Mouse (Mus musculus): ENCODE data around the gene Nub1.

Gene Nub1

DNA sequence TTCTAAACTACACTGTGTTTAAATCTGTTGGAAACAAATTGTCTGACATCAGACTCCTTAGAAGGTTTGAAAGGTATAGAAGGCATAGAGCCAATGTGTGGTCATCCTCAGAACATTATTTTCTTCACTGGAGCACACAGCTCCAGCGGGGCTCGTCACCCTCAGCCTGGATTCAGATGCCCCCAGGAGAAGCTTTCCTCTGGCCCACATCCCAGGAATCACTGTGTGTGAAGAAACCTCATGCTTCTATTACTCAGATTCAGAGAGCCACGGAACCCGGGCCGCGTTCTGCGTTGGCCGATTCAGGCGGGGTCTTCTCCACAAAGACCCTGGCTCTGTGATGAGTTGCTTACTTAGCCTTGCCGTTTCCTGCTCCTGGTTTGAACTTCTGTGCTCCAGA lies 58.6 kb downstream of the Nub1 start:
- DNase-seq: no peak

- no peak for DNase-seq
Observed at GRCm38 (mm10) chr5:24747533-24747932, 62.2 kb downstream of the Nub1 start.

GRCm38 (mm10) chr5:24749731-24750130 lies 64.4 kb downstream of the Nub1 start:
- no peak for DNase-seq

GRCm38 (mm10) chr5:24750321-24751304 lies 65.3 kb downstream of the Nub1 start:
- peak; percentile 93 for DNase-seq

GRCm38 (mm10) chr5:24751305-24752174 lies 66.2 kb downstream of the Nub1 start:
- peak; percentile 80 for DNase-seq

- no peak for DNase-seq
Observed at GRCm38 (mm10) chr5:24752175-24752498, 66.8 kb downstream of the Nub1 start.

GRCm38 (mm10) chr5:24756931-24757330 lies 71.6 kb downstream of the Nub1 start:
- DNase-seq: no peak

DNA sequence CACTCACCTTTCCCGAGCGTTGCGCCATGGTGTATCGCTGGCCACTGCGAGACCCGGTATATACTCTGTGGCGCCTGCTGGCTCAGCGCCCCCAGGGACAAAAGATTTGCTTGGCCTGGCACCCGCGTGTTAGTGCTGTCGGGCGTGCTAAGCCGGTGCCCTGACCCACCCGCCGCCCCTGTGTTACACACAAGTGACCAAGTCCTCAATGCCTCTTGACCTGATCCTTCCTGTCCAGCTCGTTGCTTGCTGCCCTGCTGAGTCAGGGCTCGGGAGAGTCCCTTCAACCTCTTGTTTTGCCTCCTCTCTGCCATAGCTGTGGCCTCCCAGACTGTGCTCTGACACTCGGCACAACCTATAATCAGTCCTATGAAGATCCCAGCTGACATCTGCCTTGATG lies 72.5 kb downstream of the Nub1 start, which contains the start of gene Crygn:
TSS of gene Crygn (minus strand) at position 193 of the 400 bp plus-strand sequence.
- DNase-seq: no peak
